Mouse (Mus musculus): Measurements from ENCODE around the gene Plpp6. TPM values are rescaled to one million over a fixed set of nuclear protein-coding genes. Genes with fewer than 3 reads are reported as not detected.
"Not testable (repeated sequence)": the region's sequence is repeated elsewhere in the genome, so short reads cannot be mapped to it uniquely, and the experiment has no call there.

The Plpp6 gene
- total and polyA plus RNA-seq, 2 experiments from 2014 or later: 4.4 to 13.0 TPM

DNA sequence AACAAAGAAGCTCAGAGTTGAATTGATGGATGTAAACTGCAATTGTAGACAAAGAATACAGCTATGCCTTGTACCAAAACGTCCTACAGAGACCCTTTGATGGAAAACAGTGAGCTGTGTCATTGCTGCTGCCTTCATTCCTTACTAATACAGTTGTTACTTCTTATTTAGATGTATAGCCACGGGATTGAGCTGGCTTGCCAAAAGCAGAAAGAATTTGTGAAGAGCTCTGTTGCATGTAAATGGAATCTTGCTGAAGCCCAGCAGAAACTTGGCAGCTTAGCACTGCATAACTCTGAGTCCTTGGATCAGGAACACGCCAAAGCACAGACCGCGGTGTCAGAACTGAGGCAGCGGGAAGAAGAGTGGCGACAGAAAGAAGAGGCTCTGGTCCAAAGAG lies 31.1 kb downstream of the Plpp6 start:
- 0 out of 2 replicates have a peak, but pooled peaks have one; percentile 6 for ATAC-seq (ENCODE audit: insufficient read depth, low read depth)
- no peak for TF ChIP-seq CTCF (IDR thresholded peaks at IDR 0.05; ENCODE audit: low read depth)
- no peak for TF ChIP-seq EP300 (IDR thresholded peaks at IDR 0.05; ENCODE audit: low read depth)
- H3K36me3 ChIP-seq (replicated peaks; ENCODE audit: control insufficient read depth, insufficient read depth, low read length): peaks cover 43% of the 10 kb centered on the region
- H3K27ac ChIP-seq (ENCODE audit: low read depth): peak overlapping the region; percentile 64
- H3K9ac ChIP-seq (replicated peaks; ENCODE audit: low read depth, low read length): no peak overlapping the region
- H3K4me3 ChIP-seq (ENCODE audit: low read depth, low read length): no peak overlapping the region
- 42% methylated on average over 7 of the region's 7 CpGs for WGBS
- no peaks in the 10 kb centered on the region for H3K9me3 ChIP-seq (replicated peaks; ENCODE audit: control insufficient read depth, low read length)
- H3K4me2 ChIP-seq (ENCODE audit: low read depth, low read length): no peak overlapping the region
- H3K4me1 ChIP-seq (ENCODE audit: control insufficient read depth, insufficient read depth): peaks cover 15% of the 10 kb centered on the region
- DNase-seq (ENCODE audit: low spot score): peak; percentile 73
- H3K27me3 ChIP-seq (ENCODE audit: control insufficient read depth, insufficient read depth, low read length): no peaks in the 10 kb centered on the region

- 83% methylated on average over 5 of the region's 5 CpGs for WGBS
These were observed 31.6 kb downstream of the Plpp6 start for GRCm38 (mm10) chr19:28995366-28995765.

DNA sequence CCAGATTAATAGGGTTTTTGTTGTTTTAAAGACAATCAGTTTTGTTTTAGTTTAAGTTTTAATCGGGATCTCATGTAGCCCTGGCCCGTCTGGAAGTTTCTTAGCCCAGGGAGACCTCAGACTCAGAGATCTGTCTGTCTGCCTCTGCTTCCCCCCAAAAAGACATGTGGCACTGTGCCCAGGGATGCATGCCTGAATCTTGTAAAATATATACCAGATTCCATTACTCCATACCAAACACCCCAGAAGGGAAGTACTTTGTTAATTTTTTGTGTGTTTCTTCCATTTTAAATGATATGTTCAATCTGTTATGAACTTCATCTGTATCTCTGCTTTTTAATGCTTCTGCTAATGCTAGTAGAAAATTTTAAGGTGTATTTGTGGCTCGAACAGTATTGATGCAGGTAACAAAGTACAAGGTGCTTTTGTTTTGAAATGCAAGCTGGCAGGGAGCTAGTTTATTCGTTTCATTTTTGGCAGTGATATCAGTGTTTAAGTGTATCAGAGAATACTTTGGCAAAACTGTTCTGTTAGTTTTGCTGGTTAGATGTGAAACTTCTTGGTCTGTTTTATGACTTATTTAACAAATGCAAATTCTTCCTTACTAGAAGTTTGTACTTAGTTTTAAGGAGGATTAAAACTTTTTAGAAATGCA lies 34.4 kb downstream of the Plpp6 start:
- TF ChIP-seq EP300 (IDR thresholded peaks at IDR 0.05; ENCODE audit: low read depth) (no peak), CTCF (IDR thresholded peaks at IDR 0.05; ENCODE audit: low read depth) (no peak)
- 67% methylated on average over 4 of the region's 4 CpGs for WGBS
- ATAC-seq (ENCODE audit: insufficient read depth, low read depth): no peak
- H3K4me1 ChIP-seq (ENCODE audit: control insufficient read depth, insufficient read depth): peaks cover 15% of the 10 kb centered on the region; the same call in 1 of the 2 replicates
- H3K27ac ChIP-seq (ENCODE audit: low read depth): no peak overlapping the region
- DNase-seq (ENCODE audit: low spot score): no peak
- no peaks in the 10 kb centered on the region for H3K9me3 ChIP-seq (replicated peaks; ENCODE audit: control insufficient read depth, low read length)
- no peak overlapping the region for H3K4me2 ChIP-seq (ENCODE audit: low read depth, low read length)
- H3K4me3 ChIP-seq (ENCODE audit: low read depth, low read length): no peak overlapping the region
- no peaks in the 10 kb centered on the region for H3K27me3 ChIP-seq (ENCODE audit: control insufficient read depth, insufficient read depth, low read length)
- peaks cover 72% of the 10 kb centered on the region for H3K36me3 ChIP-seq (replicated peaks; ENCODE audit: control insufficient read depth, insufficient read depth, low read length)
- H3K9ac ChIP-seq (replicated peaks; ENCODE audit: low read depth, low read length): no peak overlapping the region

More at GRCm38 (mm10) chr19:28995366-28995765, 31.6 kb downstream of the Plpp6 start:
- H3K4me3 ChIP-seq (ENCODE audit: low read depth, low read length): no peak overlapping the region
- H3K9ac ChIP-seq (replicated peaks; ENCODE audit: low read depth, low read length): no peak overlapping the region
- DNase-seq (ENCODE audit: low spot score) (no peak), ATAC-seq (ENCODE audit: insufficient read depth, low read depth) (no peak)
- TF ChIP-seq CTCF (IDR thresholded peaks at IDR 0.05; ENCODE audit: low read depth) (no peak), EP300 (IDR thresholded peaks at IDR 0.05; ENCODE audit: low read depth) (no peak)
- H3K9me3 ChIP-seq (replicated peaks; ENCODE audit: control insufficient read depth, low read length): no peaks in the 10 kb centered on the region
- peaks cover 15% of the 10 kb centered on the region for H3K4me1 ChIP-seq (ENCODE audit: control insufficient read depth, insufficient read depth)
- H3K36me3 ChIP-seq (replicated peaks; ENCODE audit: control insufficient read depth, insufficient read depth, low read length): peaks cover 48% of the 10 kb centered on the region
- no peaks in the 10 kb centered on the region for H3K27me3 ChIP-seq (ENCODE audit: control insufficient read depth, insufficient read depth, low read length)
- H3K4me2 ChIP-seq (ENCODE audit: low read depth, low read length): no peak overlapping the region
- H3K27ac ChIP-seq (ENCODE audit: low read depth): peak overlapping the region; percentile 64

GRCm38 (mm10) chr19:29000321-29000720 lies 36.6 kb downstream of the Plpp6 start:
- H3K27me3 ChIP-seq (ENCODE audit: control insufficient read depth, insufficient read depth, low read length); H3K4me1 ChIP-seq (ENCODE audit: control insufficient read depth, insufficient read depth); H3K9ac ChIP-seq (replicated peaks; ENCODE audit: low read depth, low read length); H3K4me2 ChIP-seq (ENCODE audit: low read depth, low read length); H3K9me3 ChIP-seq (replicated peaks; ENCODE audit: control insufficient read depth, low read length); ATAC-seq (ENCODE audit: insufficient read depth, low read depth); H3K27ac ChIP-seq (ENCODE audit: low read depth); H3K4me3 ChIP-seq (ENCODE audit: low read depth, low read length); DNase-seq (ENCODE audit: low spot score): not testable (repeated sequence)
- 97% methylated on average over 16 of the region's 16 CpGs for WGBS
- peaks cover 65% of the 10 kb centered on the region for H3K36me3 ChIP-seq (replicated peaks; ENCODE audit: control insufficient read depth, insufficient read depth, low read length)

DNA sequence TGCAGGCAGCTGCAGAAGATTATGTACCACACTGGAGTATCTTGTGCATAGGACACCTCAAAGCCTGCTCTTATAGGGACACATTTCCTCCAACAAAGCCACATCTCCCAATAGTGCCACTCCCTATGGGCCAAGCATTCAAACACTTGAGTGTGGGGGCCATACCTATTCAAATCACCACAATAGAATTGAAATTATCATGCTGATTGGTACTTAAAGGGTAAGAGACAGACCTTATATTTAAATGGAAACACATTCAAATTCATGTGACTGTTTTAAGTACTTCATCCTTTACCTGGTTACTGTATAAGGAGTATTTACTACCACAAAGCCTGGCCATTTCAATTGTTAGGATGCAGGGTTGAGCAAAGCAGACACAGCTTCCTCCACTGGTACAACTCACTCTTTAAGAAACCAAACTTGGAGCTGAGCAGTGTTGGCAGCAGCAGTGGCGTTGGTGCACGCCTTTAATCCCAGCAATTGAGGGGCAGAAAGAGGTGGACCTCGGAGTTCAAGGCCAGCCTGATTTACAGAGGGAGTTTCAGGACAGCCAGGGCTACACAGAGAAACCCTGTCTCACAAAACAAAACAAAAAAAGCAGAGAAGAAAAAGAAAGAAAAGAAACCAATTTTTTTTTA lies 44.4 kb downstream of the Plpp6 start:
- ATAC-seq (ENCODE audit: insufficient read depth, low read depth): no peak
- Histone ChIP-seq H3K9me3 (replicated peaks; ENCODE audit: control insufficient read depth, low read length) (no peaks in the 10 kb centered on the region), H3K4me2 (ENCODE audit: low read depth, low read length) (no peak overlapping the region), H3K4me3 (ENCODE audit: low read depth, low read length) (no peak overlapping the region), H3K27ac (ENCODE audit: low read depth) (no peak overlapping the region), H3K27me3 (ENCODE audit: control insufficient read depth, insufficient read depth, low read length) (no peaks in the 10 kb centered on the region), H3K36me3 (replicated peaks; ENCODE audit: control insufficient read depth, insufficient read depth, low read length) (peaks cover 53% of the 10 kb centered on the region), H3K4me1 (ENCODE audit: control insufficient read depth, insufficient read depth) (no peaks in the 10 kb centered on the region), H3K9ac (replicated peaks; ENCODE audit: low read depth, low read length) (no peak overlapping the region)
- DNase-seq (ENCODE audit: low spot score): no peak
- TF ChIP-seq EP300 (IDR thresholded peaks at IDR 0.05; ENCODE audit: low read depth) (no peak), CTCF (IDR thresholded peaks at IDR 0.05; ENCODE audit: low read depth) (no peak)
- WGBS: 83% methylated on average over 3 of the region's 3 CpGs

Measured in heart, postnatal 0 days (tissue).